Mouse (Mus musculus): ENCODE results near the gene Daam1.

Gene Daam1

GRCm38 (mm10) chr12:71830607-71831257 is at the start of gene Daam1:
Gene Daam1 (plus strand): TSS chr12:71831078.
- under 1% methylated on average over 35 of the region's 35 CpGs for WGBS

GRCm38 (mm10) chr12:71781220-71781619 is 49.7 kb upstream of the Daam1 start:
- 73% methylated on average over 7 of the region's 7 CpGs for WGBS

- WGBS = 84% methylated on average over 3 of the region's 3 CpGs
Measured at GRCm38 (mm10) chr12:71783970-71784369, 46.9 kb upstream of the Daam1 start.

GRCm38 (mm10) chr12:71784666-71785255 is 46.1 kb upstream of the Daam1 start:
- WGBS = 57% methylated on average over 11 of the region's 11 CpGs

- WGBS = 84% methylated on average over 4 of the region's 4 CpGs
Measured at GRCm38 (mm10) chr12:71788791-71789190, 42.1 kb upstream of the Daam1 start.

- 51% methylated on average over 1 of the region's 1 CpGs for WGBS
Measured at GRCm38 (mm10) chr12:71790581-71790980, 40.3 kb upstream of the Daam1 start.

GRCm38 (mm10) chr12:71793114-71793513 is 37.8 kb upstream of the Daam1 start:
- 78% methylated on average over 2 of the region's 2 CpGs for WGBS

- WGBS = 49% methylated on average over 4 of the region's 4 CpGs
Measured at GRCm38 (mm10) chr12:71795626-71796025, 35.3 kb upstream of the Daam1 start.

- 11% methylated on average over 7 of the region's 7 CpGs for WGBS
Measured at GRCm38 (mm10) chr12:71796517-71796916, 34.4 kb upstream of the Daam1 start.

GRCm38 (mm10) chr12:71807306-71807705 is 23.6 kb upstream of the Daam1 start:
- 67% methylated on average over 9 of the region's 9 CpGs for WGBS

GRCm38 (mm10) chr12:71808631-71809030 is 22.2 kb upstream of the Daam1 start:
- 96% methylated on average over 9 of the region's 9 CpGs for WGBS

GRCm38 (mm10) chr12:71809550-71809949 is 21.3 kb upstream of the Daam1 start:
- 93% methylated on average over 3 of the region's 3 CpGs for WGBS

- WGBS = 89% methylated on average over 14 of the region's 14 CpGs
Measured at GRCm38 (mm10) chr12:71812567-71812966, 18.3 kb upstream of the Daam1 start.

- WGBS = 93% methylated on average over 9 of the region's 9 CpGs
Measured at GRCm38 (mm10) chr12:71813251-71813650, 17.6 kb upstream of the Daam1 start.

- 72% methylated on average over 7 of the region's 7 CpGs for WGBS
Measured at GRCm38 (mm10) chr12:71813761-71814160, 17.1 kb upstream of the Daam1 start.

GRCm38 (mm10) chr12:71820094-71820493 is 10.8 kb upstream of the Daam1 start:
- WGBS = 82% methylated on average over 5 of the region's 5 CpGs

GRCm38 (mm10) chr12:71821272-71821671 is 9.6 kb upstream of the Daam1 start:
- WGBS = 78% methylated on average over 5 of the region's 5 CpGs

GRCm38 (mm10) chr12:71821743-71822142 is 9.1 kb upstream of the Daam1 start:
- 56% methylated on average over 8 of the region's 8 CpGs for WGBS

- WGBS = 88% methylated on average over 6 of the region's 6 CpGs
Measured at GRCm38 (mm10) chr12:71824927-71825326, 6.0 kb upstream of the Daam1 start.

- whole genome bisulfite sequencing = 10% methylated on average over 10 of the region's 10 CpGs
Measured at GRCm38 (mm10) chr12:71830139-71830538, 739 bp upstream of the Daam1 start.

- WGBS = under 1% methylated on average over 59 of the region's 59 CpGs
Measured at GRCm38 (mm10) chr12:71831258-71832087, 595 bp downstream of the Daam1 start.

- WGBS = under 1% methylated on average over 12 of the region's 12 CpGs
Measured at GRCm38 (mm10) chr12:71832225-71832624, 1.3 kb downstream of the Daam1 start.

GRCm38 (mm10) chr12:71834041-71834440 is 3.2 kb downstream of the Daam1 start:
- 52% methylated on average over 7 of the region's 7 CpGs for WGBS

Measured in cerebral cortex, adult 2 months (tissue).